Mouse (Mus musculus) C2C12 (cell line): ENCODE measurements around the gene Elavl1.

ENCODE experiments used
- CEBPB ChIP-seq: IDR thresholded peaks from one replicate; pipeline ENCODE4 v1.6.1; 2011; ENCODE audit warnings: low read depth, mild to moderate bottlenecking, control low read depth, moderate library complexity
- CTCF ChIP-seq: IDR thresholded peaks from one replicate; pipeline ENCODE4 v1.5.1; 2011; ENCODE audit not compliant: control insufficient read depth, insufficient read depth, insufficient read length
- FOSL1 ChIP-seq: IDR thresholded peaks from one replicate; pipeline ENCODE4 v1.8.0; 2011; ENCODE audit warnings: mild to moderate bottlenecking, low read length; ENCODE audit not compliant: poor library complexity, insufficient read depth, severe bottlenecking
- MAX ChIP-seq: IDR thresholded peaks from one replicate; pipeline ENCODE4 v1.6.1; 2011; ENCODE audit warnings: mild to moderate bottlenecking, control low read depth
- MYOD1 ChIP-seq: IDR thresholded peaks from one replicate; pipeline ENCODE4 v1.6.1; 2011; ENCODE audit warnings: low read depth; ENCODE audit not compliant: control insufficient read depth, insufficient read length
- MYOG ChIP-seq: IDR thresholded peaks from one replicate; pipeline ENCODE4 v1.6.1; 2011; ENCODE audit not compliant: control insufficient read depth, insufficient read length; ENCODE audit errors: extremely low read depth
- USF1 ChIP-seq: IDR thresholded peaks from one replicate; pipeline ENCODE4 v1.6.1; 2011; ENCODE audit warnings: low read depth, mild to moderate bottlenecking, control low read depth, moderate library complexity

DNA sequence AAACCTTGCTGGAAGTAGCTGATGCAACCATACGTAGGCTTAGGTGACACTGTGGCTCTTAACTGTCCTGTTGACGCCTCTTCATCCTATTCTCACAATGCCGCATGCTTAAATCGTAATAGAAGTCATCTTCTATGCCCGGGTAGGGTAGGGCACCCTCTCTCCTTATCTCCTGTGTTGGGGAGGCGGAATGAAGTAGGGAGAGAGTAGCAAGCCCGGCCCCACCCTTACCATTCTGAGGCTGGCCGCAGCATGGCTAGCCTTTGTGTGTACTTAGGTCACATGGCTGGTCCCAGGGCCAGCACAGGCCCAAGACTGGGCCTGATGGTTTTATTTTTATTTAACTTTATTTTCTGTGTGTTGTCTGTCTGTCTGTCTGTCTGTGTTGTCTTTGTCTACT, 78.0 kb downstream of the Elavl1 start:
- no peak for TF ChIP-seq CTCF
- no peak for TF ChIP-seq MYOG
- no peak for TF ChIP-seq USF1
- no peak for TF ChIP-seq MYOD1
- no peak for TF ChIP-seq MAX
- TF ChIP-seq CEBPB: no peak
- TF ChIP-seq FOSL1: no peak
